Mouse (Mus musculus): ENCODE results near the gene Kin.

The Kin gene

GRCm38 (mm10) chr2:10118751-10119150 is 38.4 kb downstream of the Kin start:
- no peak for DNase-seq (ENCODE audit: low spot score)

- no peak for DNase-seq (ENCODE audit: low spot score)
Observed at GRCm38 (mm10) chr2:10119276-10119675, 38.9 kb downstream of the Kin start.

- no peak for DNase-seq (ENCODE audit: low spot score)
Observed at GRCm38 (mm10) chr2:10121826-10122225, 41.4 kb downstream of the Kin start.

- DNase-seq (ENCODE audit: low spot score): no peak
Observed at GRCm38 (mm10) chr2:10126122-10126521, 45.7 kb downstream of the Kin start.

GRCm38 (mm10) chr2:10127471-10127870 is 47.1 kb downstream of the Kin start:
- no peak for DNase-seq (ENCODE audit: low spot score)

GRCm38 (mm10) chr2:10128571-10128970 is 48.2 kb downstream of the Kin start:
- no peak for DNase-seq (ENCODE audit: low spot score)

- DNase-seq (ENCODE audit: low spot score): no peak
Observed at GRCm38 (mm10) chr2:10130341-10130990, 50.1 kb downstream of the Kin start.

- DNase-seq (ENCODE audit: low spot score): no peak
Observed at GRCm38 (mm10) chr2:10131296-10131695, 50.9 kb downstream of the Kin start, which contains the start of gene Itih2. Gene Itih2 (minus strand): TSS chr2:10131396.

GRCm38 (mm10) chr2:10132128-10132527 is 51.7 kb downstream of the Kin start:
- DNase-seq (ENCODE audit: low spot score): no peak

- no peak for DNase-seq (ENCODE audit: low spot score)
Observed at GRCm38 (mm10) chr2:10133941-10134340, 53.5 kb downstream of the Kin start.

GRCm38 (mm10) chr2:10137320-10137719 is 56.9 kb downstream of the Kin start:
- DNase-seq (ENCODE audit: low spot score): no peak

- no peak for DNase-seq (ENCODE audit: low spot score)
Observed at GRCm38 (mm10) chr2:10140456-10140855, 60.1 kb downstream of the Kin start.
